25 mouse cellular contexts compared by ENCODE assay signal in genomic region chr6:70011555-70011954, GRCm38 (mm10).
"Had no signal": no experiment of that assay in that cellular context is flagged by ENCODE, and none has a peak within 500 bp of the region (broad histone marks: within the 10 kb centered on the region; RNA-seq: fewer than 3 reads in every experiment).

No protein-coding gene starts in this region.

- H3K9ac ChIP-seq: embryonic facial prominence, embryonic 12.5 days; embryonic facial prominence, embryonic 13.5 days; embryonic facial prominence, embryonic 15.5 days; forebrain, embryonic 12.5 days; forebrain, embryonic 13.5 days; forebrain, embryonic 15.5 days; forebrain, postnatal 0 days had no signal

- H3K36me3 ChIP-seq: embryonic facial prominence, embryonic 10.5 days; embryonic facial prominence, embryonic 12.5 days; embryonic facial prominence, embryonic 13.5 days; embryonic facial prominence, embryonic 15.5 days; forebrain, embryonic 10.5 days; forebrain, embryonic 12.5 days; forebrain, embryonic 15.5 days had no signal

- H3K9me3 ChIP-seq: embryonic facial prominence, embryonic 10.5 days; embryonic facial prominence, embryonic 12.5 days; embryonic facial prominence, embryonic 13.5 days; embryonic facial prominence, embryonic 15.5 days; forebrain, embryonic 12.5 days; forebrain, embryonic 13.5 days; forebrain, embryonic 15.5 days had no signal

- H3K4me1 ChIP-seq: embryonic facial prominence, embryonic 10.5 days; embryonic facial prominence, embryonic 12.5 days; embryonic facial prominence, embryonic 13.5 days; embryonic facial prominence, embryonic 15.5 days; forebrain, embryonic 10.5 days; forebrain, embryonic 12.5 days; forebrain, embryonic 13.5 days; forebrain, embryonic 15.5 days had no signal

- H3K27ac ChIP-seq: embryonic facial prominence, embryonic 10.5 days; embryonic facial prominence, embryonic 12.5 days; embryonic facial prominence, embryonic 13.5 days; embryonic facial prominence, embryonic 15.5 days; forebrain, embryonic 10.5 days; forebrain, embryonic 12.5 days; forebrain, embryonic 13.5 days; forebrain, embryonic 15.5 days; gastrocnemius, adult 2 months; heart, adult 2 months had no signal

- DNase-seq: cerebellum, adult 9-10 months; cerebellum, adult 9-11 months; cerebellum, postnatal 10 days; cerebellum, postnatal 14 days; cerebellum, postnatal 25 days; cerebellum, postnatal 36 days; embryo, embryonic 11 days; forebrain, postnatal 0 days; gastrocnemius, adult 2 months; gastrocnemius, postnatal 10 days; gastrocnemius, postnatal 14 days; gastrocnemius, postnatal 25 days; gastrocnemius, postnatal 36 days; heart, adult 11 months; heart, adult 18-20 months; heart, adult 2 months had no signal

- H3K4me2 ChIP-seq: embryonic facial prominence, embryonic 12.5 days; embryonic facial prominence, embryonic 13.5 days; embryonic facial prominence, embryonic 15.5 days; forebrain, embryonic 12.5 days; forebrain, embryonic 13.5 days; forebrain, embryonic 15.5 days had no signal

- H3K27me3 ChIP-seq: embryonic facial prominence, embryonic 12.5 days; embryonic facial prominence, embryonic 13.5 days; embryonic facial prominence, embryonic 15.5 days; forebrain, embryonic 12.5 days; forebrain, embryonic 13.5 days; forebrain, embryonic 15.5 days had no signal

- H3K4me3 ChIP-seq: embryonic facial prominence, embryonic 10.5 days; embryonic facial prominence, embryonic 12.5 days; embryonic facial prominence, embryonic 13.5 days; embryonic facial prominence, embryonic 15.5 days; erythroblast, embryonic 14.5 days; forebrain, embryonic 10.5 days; forebrain, embryonic 12.5 days; forebrain, embryonic 13.5 days; forebrain, embryonic 15.5 days; gastrocnemius, adult 2 months; heart, adult 2 months had no signal
